Mouse (Mus musculus): Measurements from ENCODE around the gene Slc25a27. TPM values are rescaled to one million over a fixed set of nuclear protein-coding genes. Genes with fewer than 3 reads are reported as not detected.

The Slc25a27 gene
- polyA plus RNA-seq, 1 experiment: 57.1 TPM

GRCm38 (mm10) chr17:43628246-43628645 lies 38.8 kb downstream of the Slc25a27 start:
- DNase-seq: no peak
- TF ChIP-seq POLR2A (IDR thresholded peaks at IDR 0.05; ENCODE audit: borderline replicate concordance, insufficient read depth, low read length): no peak
- no peak for TF ChIP-seq CTCF (IDR thresholded peaks at IDR 0.05; ENCODE audit: borderline replicate concordance, insufficient read depth, low read depth, low read length)
- Histone ChIP-seq H3K4me3 (replicated peaks; ENCODE audit: insufficient read depth, low read depth, low read length) (no peak overlapping the region), H3K27ac (ENCODE audit: insufficient read depth, low read length) (no peak overlapping the region), H3K4me1 (ENCODE audit: control insufficient read depth, insufficient read depth, low read length) (no peaks in the 10 kb centered on the region; the same call in 1 of the 2 replicates), H3K27me3 (ENCODE audit: control insufficient read depth, insufficient read depth, low read length) (peaks cover 3% of the 10 kb centered on the region; the same call in 1 of the 2 replicates)
- 89% methylated on average over 10 of the region's 10 CpGs for WGBS

GRCm38 (mm10) chr17:43622076-43622475 lies 44.9 kb downstream of the Slc25a27 start:
- no peak for DNase-seq
- Histone ChIP-seq H3K27me3 (ENCODE audit: control insufficient read depth, insufficient read depth, low read length) (no peaks in the 10 kb centered on the region), H3K4me1 (ENCODE audit: control insufficient read depth, insufficient read depth, low read length) (no peaks in the 10 kb centered on the region), H3K27ac (ENCODE audit: insufficient read depth, low read length) (no peak overlapping the region), H3K4me3 (replicated peaks; ENCODE audit: insufficient read depth, low read depth, low read length) (no peak overlapping the region)
- 91% methylated on average over 10 of the region's 10 CpGs for WGBS
- TF ChIP-seq POLR2A (IDR thresholded peaks at IDR 0.05; ENCODE audit: borderline replicate concordance, insufficient read depth, low read length): no peak
- no peak for TF ChIP-seq CTCF (IDR thresholded peaks at IDR 0.05; ENCODE audit: borderline replicate concordance, insufficient read depth, low read depth, low read length)

- no peaks in the 10 kb centered on the region for H3K27me3 ChIP-seq (ENCODE audit: control insufficient read depth, insufficient read depth, low read length)
- H3K27ac ChIP-seq (ENCODE audit: insufficient read depth, low read length): no peak overlapping the region
- TF ChIP-seq POLR2A (IDR thresholded peaks at IDR 0.05; ENCODE audit: borderline replicate concordance, insufficient read depth, low read length) (no peak), CTCF (IDR thresholded peaks at IDR 0.05; ENCODE audit: borderline replicate concordance, insufficient read depth, low read depth, low read length) (no peak)
- H3K4me3 ChIP-seq (replicated peaks; ENCODE audit: insufficient read depth, low read depth, low read length): no peak overlapping the region
- no peaks in the 10 kb centered on the region for H3K4me1 ChIP-seq (ENCODE audit: control insufficient read depth, insufficient read depth, low read length)
- 92% methylated on average over 9 of the region's 9 CpGs for WGBS
- no peak for DNase-seq
These were observed 47.9 kb downstream of the Slc25a27 start for GRCm38 (mm10) chr17:43619156-43619555.

GRCm38 (mm10) chr17:43612221-43612620 lies 54.8 kb downstream of the Slc25a27 start:
- 77% methylated on average over 3 of the region's 3 CpGs for WGBS
- no peak for TF ChIP-seq POLR2A (IDR thresholded peaks at IDR 0.05; ENCODE audit: borderline replicate concordance, insufficient read depth, low read length)
- TF ChIP-seq CTCF (IDR thresholded peaks at IDR 0.05; ENCODE audit: borderline replicate concordance, insufficient read depth, low read depth, low read length): no peak
- no peak for DNase-seq

GRCm38 (mm10) chr17:43611586-43611985 lies 55.4 kb downstream of the Slc25a27 start:
- TF ChIP-seq CTCF (IDR thresholded peaks at IDR 0.05; ENCODE audit: borderline replicate concordance, insufficient read depth, low read depth, low read length): peak; percentile 78
- TF ChIP-seq POLR2A (IDR thresholded peaks at IDR 0.05; ENCODE audit: borderline replicate concordance, insufficient read depth, low read length): no peak
- H3K4me3 ChIP-seq (replicated peaks; ENCODE audit: insufficient read depth, low read depth, low read length): no peak overlapping the region
- no peak overlapping the region for H3K27ac ChIP-seq (ENCODE audit: insufficient read depth, low read length)
- H3K27me3 ChIP-seq (ENCODE audit: control insufficient read depth, insufficient read depth, low read length): no peaks in the 10 kb centered on the region
- no peaks in the 10 kb centered on the region for H3K4me1 ChIP-seq (ENCODE audit: control insufficient read depth, insufficient read depth, low read length)
- DNase-seq: peak; percentile 24 to 51
- 18% methylated on average over 7 of the region's 7 CpGs for WGBS

More at GRCm38 (mm10) chr17:43612221-43612620, 54.8 kb downstream of the Slc25a27 start:
- Histone ChIP-seq H3K4me1 (ENCODE audit: control insufficient read depth, insufficient read depth, low read length) (no peaks in the 10 kb centered on the region), H3K27me3 (ENCODE audit: control insufficient read depth, insufficient read depth, low read length) (no peaks in the 10 kb centered on the region), H3K27ac (ENCODE audit: insufficient read depth, low read length) (no peak overlapping the region), H3K4me3 (replicated peaks; ENCODE audit: insufficient read depth, low read depth, low read length) (no peak overlapping the region)

- no peak overlapping the region for H3K27ac ChIP-seq (ENCODE audit: insufficient read depth, low read length)
- no peaks in the 10 kb centered on the region for H3K27me3 ChIP-seq (ENCODE audit: control insufficient read depth, insufficient read depth, low read length)
- H3K4me1 ChIP-seq (ENCODE audit: control insufficient read depth, insufficient read depth, low read length): no peaks in the 10 kb centered on the region
- WGBS: 17% methylated on average over 3 of the region's 3 CpGs
- peak; percentile 20 to 45 for DNase-seq
- TF ChIP-seq CTCF (IDR thresholded peaks at IDR 0.05; ENCODE audit: borderline replicate concordance, insufficient read depth, low read depth, low read length): peak; percentile 71
- no peak for TF ChIP-seq POLR2A (IDR thresholded peaks at IDR 0.05; ENCODE audit: borderline replicate concordance, insufficient read depth, low read length)
- no peak overlapping the region for H3K4me3 ChIP-seq (replicated peaks; ENCODE audit: insufficient read depth, low read depth, low read length)
These were observed 60.3 kb downstream of the Slc25a27 start for GRCm38 (mm10) chr17:43606704-43607103.

- WGBS: 62% methylated on average over 4 of the region's 4 CpGs
- Histone ChIP-seq H3K4me1 (ENCODE audit: control insufficient read depth, insufficient read depth, low read length) (no peaks in the 10 kb centered on the region), H3K4me3 (replicated peaks; ENCODE audit: insufficient read depth, low read depth, low read length) (no peak overlapping the region), H3K27ac (ENCODE audit: insufficient read depth, low read length) (no peak overlapping the region), H3K27me3 (ENCODE audit: control insufficient read depth, insufficient read depth, low read length) (no peaks in the 10 kb centered on the region)
- DNase-seq: no peak
- TF ChIP-seq CTCF (IDR thresholded peaks at IDR 0.05; ENCODE audit: borderline replicate concordance, insufficient read depth, low read depth, low read length): no peak
- no peak for TF ChIP-seq POLR2A (IDR thresholded peaks at IDR 0.05; ENCODE audit: borderline replicate concordance, insufficient read depth, low read length)
These were observed 68.3 kb downstream of the Slc25a27 start for GRCm38 (mm10) chr17:43598706-43599105.

GRCm38 (mm10) chr17:43597742-43598141 lies 69.3 kb downstream of the Slc25a27 start:
- DNase-seq: no peak
- WGBS: 99% methylated on average over 2 of the region's 2 CpGs

More at GRCm38 (mm10) chr17:43597742-43598141, 69.3 kb downstream of the Slc25a27 start:
- Histone ChIP-seq H3K4me1 (ENCODE audit: control insufficient read depth, insufficient read depth, low read length) (no peaks in the 10 kb centered on the region), H3K4me3 (replicated peaks; ENCODE audit: insufficient read depth, low read depth, low read length) (no peak overlapping the region), H3K27ac (ENCODE audit: insufficient read depth, low read length) (no peak overlapping the region), H3K27me3 (ENCODE audit: control insufficient read depth, insufficient read depth, low read length) (no peaks in the 10 kb centered on the region)
- TF ChIP-seq CTCF (IDR thresholded peaks at IDR 0.05; ENCODE audit: borderline replicate concordance, insufficient read depth, low read depth, low read length): no peak
- no peak for TF ChIP-seq POLR2A (IDR thresholded peaks at IDR 0.05; ENCODE audit: borderline replicate concordance, insufficient read depth, low read length)

Measured in cerebellum, adult 2 months (tissue).